Mouse (Mus musculus): ENCODE results near the gene Ms4a6b.
"Not testable (repeated sequence)": the region's sequence is repeated elsewhere in the genome, so short reads cannot be mapped to it uniquely, and the experiment has no call there.

Ms4a6b gene

GRCm38 (mm10) chr19:11516246-11516645 is at the start of gene Ms4a6b:
Gene Ms4a6b, plus strand, starts transcription at chr19:11516512.
- in situ Hi-C loops (cut with MboI, MseI) = no loop called here

- in situ Hi-C loops (cut with MboI, MseI) = not testable (repeated sequence)
Observed at GRCm38 (mm10) chr19:11468361-11468760, 48.0 kb upstream of the Ms4a6b start.

GRCm38 (mm10) chr19:11469215-11469614 is 47.1 kb upstream of the Ms4a6b start, which contains the start of gene Ms4a6c:
Gene Ms4a6c, plus strand, starts transcription at chr19:11469366.
- in situ Hi-C loops (cut with MboI, MseI) = not testable (repeated sequence)

GRCm38 (mm10) chr19:11479714-11480113 is 36.6 kb upstream of the Ms4a6b start:
- in situ Hi-C loops (cut with MboI, MseI) = loop anchor here (25.0 kb wide), 1 partner anchor 533 kb away; no protein-coding TSS in a partner anchor

GRCm38 (mm10) chr19:11482684-11483083 is 33.6 kb upstream of the Ms4a6b start:
- in situ Hi-C loops (cut with MboI, MseI) = loop anchor here (25.0 kb wide), 1 partner anchor 530 kb away; no protein-coding TSS in a partner anchor

- in situ Hi-C loops (cut with MboI, MseI) = loop anchor here (25.0 kb wide), 1 partner anchor 528 kb away; no protein-coding TSS in a partner anchor
Observed at GRCm38 (mm10) chr19:11483941-11484340, 32.4 kb upstream of the Ms4a6b start.

GRCm38 (mm10) chr19:11484388-11484787 is 31.9 kb upstream of the Ms4a6b start:
- in situ Hi-C loops (cut with MboI, MseI) = loop anchor here (25.0 kb wide), 1 partner anchor 528 kb away; no protein-coding TSS in a partner anchor

GRCm38 (mm10) chr19:11485266-11485665 is 31.0 kb upstream of the Ms4a6b start:
- in situ Hi-C loops (cut with MboI, MseI) = loop anchor here (25.0 kb wide), 1 partner anchor 527 kb away; no protein-coding TSS in a partner anchor

- in situ Hi-C loops (cut with MboI, MseI) = loop anchor here (25.0 kb wide), 1 partner anchor 527 kb away; no protein-coding TSS in a partner anchor
Observed at GRCm38 (mm10) chr19:11485746-11486145, 30.6 kb upstream of the Ms4a6b start, which contains the start of gene Gm8369. Gene Gm8369, plus strand, starts transcription at chr19:11485938.

GRCm38 (mm10) chr19:11486599-11486998 is 29.7 kb upstream of the Ms4a6b start:
- in situ Hi-C loops (cut with MboI, MseI) = loop anchor here (25.0 kb wide), 1 partner anchor 526 kb away; no protein-coding TSS in a partner anchor

- in situ Hi-C loops (cut with MboI, MseI) = loop anchor here (10.0 to 25.0 kb wide), 2 partner anchors 521 to 737 kb away; no protein-coding TSS in a partner anchor
Observed at GRCm38 (mm10) chr19:11491406-11492189, 24.7 kb upstream of the Ms4a6b start.

- in situ Hi-C loops (cut with MboI, MseI) = loop anchor here (10.0 to 25.0 kb wide), 2 partner anchors 520 to 738 kb away; no protein-coding TSS in a partner anchor
Observed at GRCm38 (mm10) chr19:11492671-11493070, 23.6 kb upstream of the Ms4a6b start.

- in situ Hi-C loops (cut with MboI, MseI) = loop anchor here (10.0 to 25.0 kb wide), 2 partner anchors 518 to 740 kb away; no protein-coding TSS in a partner anchor
Observed at GRCm38 (mm10) chr19:11494519-11494918, 21.8 kb upstream of the Ms4a6b start.

- in situ Hi-C loops (cut with MboI, MseI) = loop anchor here (10.0 to 25.0 kb wide), 2 partner anchors 516 to 742 kb away; no protein-coding TSS in a partner anchor
Observed at GRCm38 (mm10) chr19:11496361-11496760, 20.0 kb upstream of the Ms4a6b start.

GRCm38 (mm10) chr19:11497300-11497699 is 19.0 kb upstream of the Ms4a6b start:
- in situ Hi-C loops (cut with MboI, MseI) = loop anchor here (10.0 to 25.0 kb wide), 2 partner anchors 515 to 742 kb away; no protein-coding TSS in a partner anchor

GRCm38 (mm10) chr19:11500796-11501195 is 15.5 kb upstream of the Ms4a6b start:
- in situ Hi-C loops (cut with MboI, MseI) = no loop called here

GRCm38 (mm10) chr19:11501326-11501725 is 15.0 kb upstream of the Ms4a6b start:
- in situ Hi-C loops (cut with MboI, MseI) = no loop called here

GRCm38 (mm10) chr19:11504857-11505256 is 11.5 kb upstream of the Ms4a6b start:
- in situ Hi-C loops (cut with MboI, MseI) = no loop called here

- in situ Hi-C loops (cut with MboI, MseI) = no loop called here
Observed at GRCm38 (mm10) chr19:11513458-11513857, 2.9 kb upstream of the Ms4a6b start.

- in situ Hi-C loops (cut with MboI, MseI) = no loop called here
Observed at GRCm38 (mm10) chr19:11516845-11517244, 533 bp downstream of the Ms4a6b start.

- in situ Hi-C loops (cut with MboI, MseI) = not testable (repeated sequence)
Observed at GRCm38 (mm10) chr19:11517373-11517772, 1.1 kb downstream of the Ms4a6b start.

- in situ Hi-C loops (cut with MboI, MseI) = not testable (repeated sequence)
Observed at GRCm38 (mm10) chr19:11518356-11518755, 2.0 kb downstream of the Ms4a6b start.
